Mouse (Mus musculus): ENCODE measurements around the gene Cnmd.

DNA sequence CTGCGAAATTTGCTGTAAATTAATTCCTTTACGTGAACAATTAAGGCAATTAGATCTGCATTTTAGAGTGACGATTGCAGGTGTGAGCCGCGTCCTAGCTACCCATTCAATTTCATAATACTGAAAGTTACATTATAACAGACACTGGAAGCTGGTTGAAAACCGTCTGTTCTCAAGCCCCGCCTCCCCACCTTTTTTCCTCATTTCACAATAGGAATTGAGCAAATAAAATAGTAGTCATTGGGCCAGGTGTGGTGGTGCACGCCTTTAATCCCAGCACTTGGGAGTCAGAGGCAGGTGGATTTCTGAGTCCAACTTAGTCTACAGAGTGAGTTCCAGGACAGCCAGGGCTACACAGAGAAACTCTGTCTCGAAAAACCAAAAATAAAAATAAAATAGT lies 19.9 kb downstream of the Cnmd start:
- TF ChIP-seq CTCF (IDR thresholded peaks at IDR 0.05; ENCODE audit: extremely low read depth, insufficient read depth, insufficient read length, insufficient replicate concordance): no peak
- no peak for TF ChIP-seq POLR2A (IDR thresholded peaks at IDR 0.05; ENCODE audit: low read depth, low read length)
